Mouse (Mus musculus) c-Kit-positive CD71-negative TER-119-negative erythroid progenitor cells, embryonic 14.5 days (primary cell): Measurements from ENCODE around the gene Urb2.
"Not testable (repeated sequence)": the region's sequence is repeated elsewhere in the genome, so short reads cannot be mapped to it uniquely, and the experiment has no call there.

Experiments
- DNase-seq: peaks from one replicate; pipeline ENCODE4 v3.0.0-alpha.2; 2013; ENCODE audit warnings: low read depth

Urb2 gene

GRCm38 (mm10) chr8:124021237-124022227 lies at the start of gene Urb2, which contains the start of gene Taf5l:
TSS of gene Urb2 (plus strand) at chr8:124021508.
TSS of gene Taf5l (minus strand) at chr8:124021397.
- peak; percentile 70 for DNase-seq

- DNase-seq: no peak
Observed at GRCm38 (mm10) chr8:123973495-123973894, 47.8 kb upstream of the Urb2 start.

GRCm38 (mm10) chr8:123977499-123977898 lies 43.8 kb upstream of the Urb2 start:
- DNase-seq: no peak

- DNase-seq: no peak
Observed at GRCm38 (mm10) chr8:123978166-123978838, 43.0 kb upstream of the Urb2 start.

- no peak for DNase-seq
Observed at GRCm38 (mm10) chr8:123978926-123979325, 42.4 kb upstream of the Urb2 start.

- no peak for DNase-seq
Observed at GRCm38 (mm10) chr8:123980239-123980638, 41.1 kb upstream of the Urb2 start.

- no peak for DNase-seq
Observed at GRCm38 (mm10) chr8:123981674-123982073, 39.6 kb upstream of the Urb2 start.

GRCm38 (mm10) chr8:123982291-123982793 lies 39.0 kb upstream of the Urb2 start:
- DNase-seq: no peak

GRCm38 (mm10) chr8:123982826-123983400 lies 38.4 kb upstream of the Urb2 start, which contains the start of gene Abcb10:
TSS of gene Abcb10 (minus strand) at chr8:123983122.
- peak; percentile 69 for DNase-seq

GRCm38 (mm10) chr8:123988605-123989038 lies 32.7 kb upstream of the Urb2 start:
- DNase-seq: peak; percentile 45

GRCm38 (mm10) chr8:123989128-123989527 lies 32.2 kb upstream of the Urb2 start:
- DNase-seq: no peak

GRCm38 (mm10) chr8:123990277-123991049 lies 30.8 kb upstream of the Urb2 start:
- no peak for DNase-seq

- DNase-seq: no peak
Observed at GRCm38 (mm10) chr8:123992587-123992986, 28.7 kb upstream of the Urb2 start.

GRCm38 (mm10) chr8:123993597-123993996 lies 27.7 kb upstream of the Urb2 start:
- no peak for DNase-seq

GRCm38 (mm10) chr8:123993997-123994396 lies 27.3 kb upstream of the Urb2 start:
- no peak for DNase-seq

- DNase-seq: no peak
Observed at GRCm38 (mm10) chr8:123999568-123999967, 21.7 kb upstream of the Urb2 start.

- DNase-seq: no peak
Observed at GRCm38 (mm10) chr8:124002546-124003108, 18.7 kb upstream of the Urb2 start.

GRCm38 (mm10) chr8:124007829-124008228 lies 13.5 kb upstream of the Urb2 start:
- no peak for DNase-seq

- DNase-seq: no peak
Observed at GRCm38 (mm10) chr8:124011580-124011979, 9.7 kb upstream of the Urb2 start.

- no peak for DNase-seq
Observed at GRCm38 (mm10) chr8:124011989-124012586, 9.2 kb upstream of the Urb2 start.

GRCm38 (mm10) chr8:124014299-124014698 lies 7.0 kb upstream of the Urb2 start:
- DNase-seq: not testable (repeated sequence)
